Mouse (Mus musculus) small intestine, adult 10 weeks (tissue): Measurements from ENCODE around the gene Cep131. TPM values are rescaled to one million over a fixed set of nuclear protein-coding genes. Genes with fewer than 3 reads are reported as not detected.

Experiments
- polyA plus RNA-seq: library from polyadenylated mRNA; stranded (reverse); fragments of 350-450 nt; fragmentation: Illumina TruSeq; extraction: RNeasy Lipid Tissue Mini Kit (QIAGEN cat#74804); gene quantifications from one replicate; pipeline ENCODE4 v1.2.3, GENCODE M21; 2014; ENCODE audit warnings: low replicate concordance

Cep131 gene
- not detected for polyA plus RNA-seq

DNA sequence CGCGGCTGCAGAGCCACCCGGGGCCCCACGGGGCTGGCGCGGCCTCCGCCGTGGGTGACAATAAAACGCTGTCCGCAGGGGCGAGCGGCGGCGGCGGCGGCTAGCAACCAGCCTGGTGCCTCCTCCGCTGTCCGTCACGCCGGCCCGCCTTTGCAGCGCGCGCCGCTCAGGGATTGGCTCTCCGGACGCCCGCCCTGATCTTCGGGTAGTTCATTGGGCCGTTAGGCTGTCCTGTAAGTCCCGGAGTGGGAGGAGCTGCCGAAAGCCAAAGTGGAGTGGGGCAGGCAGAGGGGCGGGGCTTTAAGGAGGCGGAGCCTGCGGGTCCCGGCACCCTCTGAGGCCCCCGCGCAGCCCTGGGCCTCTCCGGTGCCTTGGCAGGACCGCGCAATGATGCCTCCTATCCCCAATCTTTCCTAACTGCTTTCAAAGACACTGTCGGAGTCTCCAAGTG, at the start of gene Cep131:
TSS of gene Cep131 (minus strand) at position 126 of the 451 bp plus-strand sequence.

GRCm38 (mm10) chr11:120098588-120099511, 12.2 kb upstream of the Cep131 start, which contains the start of the genes Tepsin and Ndufaf8:
Gene Tepsin (minus strand): TSS chr11:120098731.
Gene Ndufaf8 (plus strand): TSS chr11:120098928.

DNA sequence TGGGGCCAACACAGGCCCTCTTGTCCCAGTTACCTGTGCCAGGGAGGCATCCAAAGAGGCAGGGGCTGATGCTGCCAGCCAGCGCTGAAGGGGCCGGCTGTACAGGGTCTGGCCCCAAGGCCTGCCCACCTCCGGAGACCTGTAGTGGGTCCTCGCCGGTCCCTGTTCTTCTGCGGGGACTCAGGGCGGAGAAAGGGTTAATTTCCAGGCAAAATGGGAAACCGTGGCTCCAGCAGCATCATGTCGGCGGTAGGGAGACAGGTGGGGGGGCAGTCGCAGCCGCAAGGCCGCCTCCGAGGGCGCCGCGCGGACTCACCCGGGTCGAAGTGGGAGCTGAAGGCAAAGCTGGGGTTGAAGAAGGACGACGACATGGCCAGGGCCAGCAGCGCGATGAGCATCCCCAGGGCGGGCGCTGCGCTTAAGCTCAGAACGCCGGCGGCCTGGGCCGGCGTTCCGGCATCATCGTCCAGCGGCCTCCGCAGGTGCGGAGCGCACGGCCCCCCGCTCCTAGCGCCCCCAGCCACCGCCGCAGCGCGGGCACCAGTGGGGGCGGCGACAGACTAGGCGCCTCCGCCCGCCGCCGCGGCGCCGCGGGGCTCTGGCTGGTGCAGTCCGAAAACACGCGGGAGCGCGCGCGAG, 40.0 kb downstream of the Cep131 start, which contains the start of gene Aatk:
TSS of gene Aatk (minus strand) at position 615 of the 639 bp plus-strand sequence.

Other genes starting within 250 kb of the Cep131 start
- gene Chmp6, start 173.4 kb downstream of the Cep131 start, polyA plus RNA-seq, result 1.0 TPM
- gene Baiap2, start 144.1 kb downstream of the Cep131 start, polyA plus RNA-seq, result 0.59 TPM
- gene Aatk, start 39.7 kb downstream of the Cep131 start, polyA plus RNA-seq, result 0.11 TPM
- gene Tepsin, start 11.9 kb upstream of the Cep131 start, polyA plus RNA-seq, result 3.5 TPM
- 2.3 TPM for gene Ndufaf8, start 12.1 kb upstream of the Cep131 start, polyA plus RNA-seq
- gene Slc38a10, start 64.5 kb upstream of the Cep131 start, polyA plus RNA-seq, result 0.74 TPM
- 0.89 TPM for gene Bahcc1, start 146.1 kb upstream of the Cep131 start, polyA plus RNA-seq